In genomic region chr17:26786586-26786985, GRCm38 (mm10) we compare ENCODE assay signal across 38 mouse cellular contexts. TPM values are rescaled to one million over a fixed set of nuclear protein-coding genes. Genes with fewer than 3 reads are reported as not detected.
DNase-seq lines count a peak whose midpoint lies in the region; ATAC-seq and TF ChIP-seq lines count a peak whose summit lies in the region.
"Had no signal": no experiment of that assay in that cellular context is flagged by ENCODE, and none has a peak within 500 bp of the region (broad histone marks: within the 10 kb centered on the region; RNA-seq: fewer than 3 reads in every experiment).

No protein-coding gene starts in this region.

- no peak overlapping the region for H3K27ac ChIP-seq in CH12.LX (ENCODE audit: insufficient read depth, low read depth)
- H3K27ac ChIP-seq: forebrain, embryonic 12.5 days; heart, embryonic 15.5 days; hindbrain, embryonic 12.5 days; hindbrain, postnatal 0 days; limb, embryonic 10.5 days; limb, embryonic 15.5 days; midbrain, embryonic 12.5 days; neural tube, embryonic 13.5 days had no signal

- no peak for TF ChIP-seq EP300 in CH12.LX (IDR thresholded peaks at IDR 0.05; ENCODE audit: low read length)

- H3K27me3 ChIP-seq in CH12.LX (replicated peaks) = no peaks in the 10 kb centered on the region
- H3K27me3 ChIP-seq: forebrain, embryonic 12.5 days; heart, embryonic 15.5 days; hindbrain, embryonic 12.5 days; limb, embryonic 15.5 days; midbrain, embryonic 12.5 days; neural tube, embryonic 13.5 days had no signal

- peaks cover 6% of the 10 kb centered on the region for H3K79me2 ChIP-seq in CH12.LX (replicated peaks; ENCODE audit: control insufficient read depth, extremely low read depth, insufficient read depth, poor library complexity, severe bottlenecking)

- no peak overlapping the region for H3K9ac ChIP-seq in CH12.LX (ENCODE audit: insufficient read depth, low read depth)
- H3K9ac ChIP-seq: forebrain, embryonic 12.5 days; heart, embryonic 15.5 days; hindbrain, embryonic 12.5 days; limb, embryonic 15.5 days; midbrain, embryonic 12.5 days; neural tube, embryonic 13.5 days had no signal

- DNase-seq in CD4-positive helper T cell, adult 2 months (ENCODE audit: low read depth, low spot score) = peak; percentile 19
- DNase-seq in CH12.LX (ENCODE audit: extremely low read depth) = no peak
- peak; percentile 41 to 61 for DNase-seq in thymus, adult 18-20 months
- peak; percentile 52 for DNase-seq in thymus, postnatal 25 days
- no peak for DNase-seq in spleen, postnatal 36 days (ENCODE audit: low spot score in 2 of 2)
- DNase-seq in testis, postnatal 10 days (ENCODE audit: low spot score) = no peak
- DNase-seq: adrenal gland, postnatal 25 days; B cell, adult 2 months; cerebellum, adult 18-20 months; cerebellum, postnatal 14 days; gastrocnemius, postnatal 10 days; kidney, adult 11 months; kidney, postnatal 14 days; layer of hippocampus, adult 9-11 months; lung, postnatal 36 days; retina, postnatal 1 day; right cerebral cortex, postnatal 25 days had no signal

- no peak for TF ChIP-seq RAD21 in CH12.LX (IDR thresholded peaks at IDR 0.05; ENCODE audit: low read depth, low read length)

- H3K9me3 ChIP-seq in CH12.LX (replicated peaks; ENCODE audit: low read length) = no peaks in the 10 kb centered on the region
- H3K9me3 ChIP-seq: forebrain, embryonic 12.5 days; G1E; heart, embryonic 15.5 days; hindbrain, embryonic 12.5 days; limb, embryonic 10.5 days; limb, embryonic 15.5 days; midbrain, embryonic 12.5 days; neural tube, embryonic 13.5 days had no signal

- no peak for TF ChIP-seq POLR2A in CH12.LX (IDR thresholded peaks at IDR 0.05; ENCODE audit: low read depth, low read length)

- no peak for ATAC-seq in megakaryocyte-erythroid progenitor cell, adult 5-6 weeks (replicated peaks; ENCODE audit: low FRiP score, low TSS enrichment, poor library complexity, severe bottlenecking)
- ATAC-seq: hindbrain, postnatal 0 days had no signal

- no peak overlapping the region for H3K4me3 ChIP-seq in CH12.LX (replicated peaks in 1 of 3; ENCODE audit: low read depth in 2 of 3, low read length in 2 of 3, poor library complexity in 1 of 3)
- H3K4me3 ChIP-seq: erythroblast, embryonic 14.5 days; forebrain, embryonic 12.5 days; heart, embryonic 15.5 days; hindbrain, embryonic 12.5 days; limb, embryonic 10.5 days; limb, embryonic 15.5 days; midbrain, embryonic 12.5 days; myocyte; neural tube, embryonic 13.5 days had no signal

- dilution Hi-C loops in CH12.LX (cut with MboI; ENCODE audit: extremely low pct_ligation_motif_present, extremely low pct_unique_long_range_greater_than_20kb, low sequenced_read_pairs) = no loop called here

- in situ Hi-C loops in CH12.LX (cut with MboI; ENCODE audit: low pct_ligation_motif_present, low pct_unique_long_range_greater_than_20kb, low sequenced_read_pairs) = loop anchor here (10.0 kb wide), 1 partner anchor 62 kb away; no protein-coding TSS in a partner anchor

- H3K4me2 ChIP-seq in CH12.LX (ENCODE audit: insufficient read depth, low read depth, poor library complexity, severe bottlenecking) = no peak overlapping the region
- H3K4me2 ChIP-seq: forebrain, embryonic 12.5 days; heart, embryonic 15.5 days; hindbrain, embryonic 12.5 days; limb, embryonic 15.5 days; midbrain, embryonic 12.5 days; neural tube, embryonic 13.5 days had no signal

- H3K4me1 ChIP-seq in CH12.LX (ENCODE audit: control insufficient read depth in 1 of 2, insufficient read depth in 2 of 2) = peaks cover 55 to 94% of the 10 kb centered on the region in 2 experiments

- peaks cover 24 to 56% of the 10 kb centered on the region in 2 experiments for H3K36me3 ChIP-seq in CH12.LX (replicated peaks in 1 of 2; ENCODE audit: control insufficient read depth in 1 of 2, insufficient read depth in 1 of 2, low read length in 1 of 2)

- no peak for TF ChIP-seq CTCF in CH12.LX (conservative IDR thresholded peaks at IDR 0.05 in 1 of 2, IDR thresholded peaks at IDR 0.05 in 1 of 2; ENCODE audit: low read depth in 2 of 2, low read length in 2 of 2)

TF ChIP-seq in CH12.LX, 34 proteins besides CTCF, POLR2A, EP300 and RAD21:
- 0 out of 2 replicates have a peak, but pooled peaks have one; percentile 31 for TF ChIP-seq TCF12 (IDR thresholded peaks at IDR 0.05; ENCODE audit: low read depth, low read length)
- TF ChIP-seq MXI1 (IDR thresholded peaks at IDR 0.05; ENCODE audit: low read depth, low read length) = no peak

RNA-seq across cellular contexts. Expression of gene Bnip1, which starts 5.7 kb away (rescaled TPM):
- total RNA-seq in CH12.LX (2012; rRNA removed) (47.1 and 54.6 TPM in 2 replicates), CH12.LX (2014; rRNA removed) (59.6 and 63.9 TPM in 2 replicates)
- 44.1 and 50.9 TPM in 2 replicates for polyA plus RNA-seq in CH12.LX (2012; ENCODE audit: insufficient read length, low read depth)
- total RNA-seq in megakaryocyte-erythroid progenitor cell, adult 5-6 weeks (2014; fragmentation: Nextera tagmentation) = 60.6 and 68.9 TPM in 2 replicates
- total RNA-seq in megakaryocyte-erythroid progenitor cell, adult 5-6 weeks (2017) = 49.6 and 59.8 TPM in 2 replicates

RNA-seq across cellular contexts. Expression of gene Nkx2-5, which starts 58.2 kb away (rescaled TPM):
- total RNA-seq in CH12.LX (2012; rRNA removed) (not detected in 2 replicates), CH12.LX (2014; rRNA removed) (not detected in 2 replicates)
- polyA plus RNA-seq in CH12.LX (2012; ENCODE audit: insufficient read length, low read depth) = not detected in 2 replicates
- not detected in 2 replicates for total RNA-seq in megakaryocyte-erythroid progenitor cell, adult 5-6 weeks (2014; fragmentation: Nextera tagmentation)
- total RNA-seq in megakaryocyte-erythroid progenitor cell, adult 5-6 weeks (2017) = not detected in 2 replicates
- total RNA-seq: adrenal gland, postnatal 25 days; G1E; gastrocnemius, postnatal 10 days; hindbrain, postnatal 0 days; left cerebral cortex, postnatal 10 days; megakaryocyte, adult 5-6 weeks; midbrain, postnatal 0 days had no signal
- polyA plus RNA-seq: brain, embryonic 14.5 days; cortical plate, adult 2 months; erythroblast, embryonic 14.5 days; forebrain, embryonic 12.5 days; G1E; gonadal fat pad, adult 2 months; hindbrain, embryonic 12.5 days; hindbrain, postnatal 0 days; kidney, embryonic 14.5 days; limb, embryonic 15.5 days; liver, embryonic 16.5 days; midbrain, embryonic 12.5 days; midbrain, postnatal 0 days; urinary bladder, adult 2 months had no signal

Comparison
In these comparisons a context has a peak if more than half of its experiments do, and no peak if none do; other contexts are left out.
1. DNase-seq: peak in CD4-positive helper T cell, adult 2 months (single experiment), thymus, adult 18-20 months (2 of 2) and thymus, postnatal 25 days (single experiment); none in CH12.LX (single experiment), spleen, postnatal 36 days (0 of 2) and testis, postnatal 10 days (single experiment).